Mouse (Mus musculus) spleen, adult 2 months (tissue): ENCODE measurements around the gene C1qtnf5.

Source experiments
- CTCF ChIP-seq: fragments of 200-500 bp; IDR thresholded peaks from 2 replicates; pipeline ENCODE4 v1.5.1; 2011; ENCODE audit warnings: mild to moderate bottlenecking, inconsistent platforms; ENCODE audit not compliant: insufficient read depth, insufficient read length, insufficient replicate concordance; ENCODE audit errors: extremely low read depth
- POLR2A ChIP-seq: fragments of 200-500 bp; IDR thresholded peaks from 2 replicates; pipeline ENCODE4 v1.6.1; 2011; ENCODE audit warnings: low read depth, low read length, inconsistent platforms

DNA sequence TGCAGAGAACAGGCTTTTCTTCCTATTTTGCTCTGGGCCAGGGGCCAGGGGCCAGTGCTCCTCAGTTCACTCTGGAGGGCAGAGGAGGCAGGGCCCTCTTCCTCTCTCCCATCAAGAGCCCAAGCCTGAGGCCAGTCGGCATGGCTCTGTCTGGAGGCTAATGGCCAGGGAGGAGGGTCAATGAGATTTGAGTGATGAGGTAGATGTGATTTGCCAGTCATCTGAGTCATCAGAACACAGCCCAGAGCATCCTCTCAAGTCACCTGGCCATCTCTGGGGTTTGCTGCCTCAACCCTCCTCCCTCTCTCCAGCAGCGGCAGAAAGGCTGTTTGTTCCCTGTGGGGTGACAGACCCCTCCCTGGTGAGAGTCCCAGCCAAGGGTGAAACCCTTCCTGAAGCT lies 26.2 kb downstream of the C1qtnf5 start:
- TF ChIP-seq CTCF: no peak
- no peak for TF ChIP-seq POLR2A
